Mouse (Mus musculus): ENCODE results near the gene Evi2. TPM values are rescaled to one million over a fixed set of nuclear protein-coding genes. Genes with fewer than 3 reads are reported as not detected.

Gene Evi2
- polyA plus RNA-seq, 1 experiment from 2014 or later = 1.7 TPM

GRCm38 (mm10) chr11:79502917-79503316 is 27.5 kb downstream of the Evi2 start:
- H3K27me3 ChIP-seq (replicated peaks; ENCODE audit: control insufficient read depth, insufficient read depth, low read length) = no peaks in the 10 kb centered on the region
- WGBS = 81% methylated on average over 2 of the region's 2 CpGs
- no peaks in the 10 kb centered on the region for H3K9me3 ChIP-seq (ENCODE audit: control insufficient read depth, low read length)
- no peak overlapping the region for H3K4me3 ChIP-seq (ENCODE audit: low read depth, low read length)
- H3K4me2 ChIP-seq = no peak overlapping the region
- no peak overlapping the region for H3K9ac ChIP-seq (ENCODE audit: low read depth, low read length)
- DNase-seq (ENCODE audit: low spot score) = no peak
- no peak for ATAC-seq (replicated peaks; ENCODE audit: low FRiP score)
- H3K36me3 ChIP-seq (ENCODE audit: control insufficient read depth, insufficient read depth, low read length) = no peaks in the 10 kb centered on the region
- H3K4me1 ChIP-seq (replicated peaks; ENCODE audit: control insufficient read depth, insufficient read depth, low read length) = peaks cover 3% of the 10 kb centered on the region; the same call in 1 of the 2 replicates
- H3K27ac ChIP-seq (ENCODE audit: low read depth, low read length) = no peak overlapping the region

- 83% methylated on average over 10 of the region's 10 CpGs for WGBS
- DNase-seq (ENCODE audit: low spot score) (no peak), ATAC-seq (replicated peaks; ENCODE audit: low FRiP score) (no peak)
- H3K27ac ChIP-seq (ENCODE audit: low read depth, low read length) = no peak overlapping the region
- H3K9ac ChIP-seq (ENCODE audit: low read depth, low read length) = no peak overlapping the region
- no peaks in the 10 kb centered on the region for H3K9me3 ChIP-seq (ENCODE audit: control insufficient read depth, low read length)
- no peaks in the 10 kb centered on the region for H3K36me3 ChIP-seq (ENCODE audit: control insufficient read depth, insufficient read depth, low read length)
- no peaks in the 10 kb centered on the region for H3K27me3 ChIP-seq (replicated peaks; ENCODE audit: control insufficient read depth, insufficient read depth, low read length)
- no peak overlapping the region for H3K4me2 ChIP-seq
- H3K4me3 ChIP-seq (ENCODE audit: low read depth, low read length) = no peak overlapping the region
- H3K4me1 ChIP-seq (replicated peaks; ENCODE audit: control insufficient read depth, insufficient read depth, low read length) = no peaks in the 10 kb centered on the region
These were observed 35.2 kb downstream of the Evi2 start for GRCm38 (mm10) chr11:79494976-79495800.

- Histone ChIP-seq H3K27ac (ENCODE audit: low read depth, low read length) (no peak overlapping the region), H3K4me3 (ENCODE audit: low read depth, low read length) (no peak overlapping the region), H3K9me3 (ENCODE audit: control insufficient read depth, low read length) (no peaks in the 10 kb centered on the region), H3K27me3 (replicated peaks; ENCODE audit: control insufficient read depth, insufficient read depth, low read length) (no peaks in the 10 kb centered on the region), H3K9ac (ENCODE audit: low read depth, low read length) (no peak overlapping the region), H3K4me1 (replicated peaks; ENCODE audit: control insufficient read depth, insufficient read depth, low read length) (no peaks in the 10 kb centered on the region), H3K36me3 (ENCODE audit: control insufficient read depth, insufficient read depth, low read length) (peaks cover 6% of the 10 kb centered on the region; the same call in 1 of the 2 replicates), H3K4me2 (no peak overlapping the region)
- no peak for DNase-seq (ENCODE audit: low spot score)
- ATAC-seq (replicated peaks; ENCODE audit: low FRiP score) = no peak
These were observed 45.7 kb downstream of the Evi2 start for GRCm38 (mm10) chr11:79484721-79485120.

- no peak overlapping the region for H3K4me2 ChIP-seq
- no peak overlapping the region for H3K9ac ChIP-seq (ENCODE audit: low read depth, low read length)
- no peaks in the 10 kb centered on the region for H3K27me3 ChIP-seq (replicated peaks; ENCODE audit: control insufficient read depth, insufficient read depth, low read length)
- 81% methylated on average over 7 of the region's 7 CpGs for WGBS
- peaks cover 6% of the 10 kb centered on the region; the same call in 1 of the 2 replicates for H3K36me3 ChIP-seq (ENCODE audit: control insufficient read depth, insufficient read depth, low read length)
- H3K27ac ChIP-seq (ENCODE audit: low read depth, low read length) = no peak overlapping the region
- H3K9me3 ChIP-seq (ENCODE audit: control insufficient read depth, low read length) = no peaks in the 10 kb centered on the region
- H3K4me3 ChIP-seq (ENCODE audit: low read depth, low read length) = no peak overlapping the region
- DNase-seq (ENCODE audit: low spot score) = no peak
- no peak for ATAC-seq (replicated peaks; ENCODE audit: low FRiP score)
- H3K4me1 ChIP-seq (replicated peaks; ENCODE audit: control insufficient read depth, insufficient read depth, low read length) = no peaks in the 10 kb centered on the region
These were observed 46.4 kb downstream of the Evi2 start for GRCm38 (mm10) chr11:79483876-79484528.

GRCm38 (mm10) chr11:79483392-79483791 is 47.0 kb downstream of the Evi2 start:
- 91% methylated on average over 6 of the region's 6 CpGs for WGBS
- no peaks in the 10 kb centered on the region for H3K27me3 ChIP-seq (replicated peaks; ENCODE audit: control insufficient read depth, insufficient read depth, low read length)
- no peak overlapping the region for H3K9ac ChIP-seq (ENCODE audit: low read depth, low read length)
- no peak overlapping the region for H3K4me3 ChIP-seq (ENCODE audit: low read depth, low read length)
- ATAC-seq (replicated peaks; ENCODE audit: low FRiP score) (no peak), DNase-seq (ENCODE audit: low spot score) (no peak)
- H3K9me3 ChIP-seq (ENCODE audit: control insufficient read depth, low read length) = no peaks in the 10 kb centered on the region
- H3K4me2 ChIP-seq = no peak overlapping the region
- H3K27ac ChIP-seq (ENCODE audit: low read depth, low read length) = no peak overlapping the region
- H3K36me3 ChIP-seq (ENCODE audit: control insufficient read depth, insufficient read depth, low read length) = peaks cover 6% of the 10 kb centered on the region; the same call in 1 of the 2 replicates
- H3K4me1 ChIP-seq (replicated peaks; ENCODE audit: control insufficient read depth, insufficient read depth, low read length) = no peaks in the 10 kb centered on the region

- no peak for ATAC-seq (replicated peaks; ENCODE audit: low FRiP score)
These were observed 62.3 kb downstream of the Evi2 start for GRCm38 (mm10) chr11:79468097-79468496.

More at GRCm38 (mm10) chr11:79468097-79468496, 62.3 kb downstream of the Evi2 start:
- H3K27me3 ChIP-seq (replicated peaks; ENCODE audit: control insufficient read depth, insufficient read depth, low read length) = no peaks in the 10 kb centered on the region
- 86% methylated on average over 1 of the region's 1 CpGs for WGBS
- H3K4me1 ChIP-seq (replicated peaks; ENCODE audit: control insufficient read depth, insufficient read depth, low read length) = no peaks in the 10 kb centered on the region
- no peak overlapping the region for H3K27ac ChIP-seq (ENCODE audit: low read depth, low read length)
- no peak overlapping the region for H3K9ac ChIP-seq (ENCODE audit: low read depth, low read length)
- peaks cover 3% of the 10 kb centered on the region; the same call in 1 of the 2 replicates for H3K36me3 ChIP-seq (ENCODE audit: control insufficient read depth, insufficient read depth, low read length)
- H3K4me2 ChIP-seq = no peak overlapping the region
- no peaks in the 10 kb centered on the region for H3K9me3 ChIP-seq (ENCODE audit: control insufficient read depth, low read length)
- H3K4me3 ChIP-seq (ENCODE audit: low read depth, low read length) = no peak overlapping the region
- DNase-seq (ENCODE audit: low spot score) = no peak

Other genes with a start within 250 kb of the Evi2 start
- not detected in 2 replicates for gene Gm9964, start 233.7 kb downstream of the Evi2 start, polyA plus RNA-seq (2014; fragmentation: Nextera tagmentation; extraction: Ambion mirVana)
- gene Nf1, start 190.9 kb downstream of the Evi2 start, polyA plus RNA-seq (2014; fragmentation: Nextera tagmentation; extraction: Ambion mirVana) = 4.9 TPM in 2 replicates
- 0.12 and 0.42 TPM in 2 replicates for gene Omg, start 26.5 kb downstream of the Evi2 start, polyA plus RNA-seq (2014; fragmentation: Nextera tagmentation; extraction: Ambion mirVana)
- 12.7 and 14.4 TPM in 2 replicates for gene Evi2b, start 6.8 kb downstream of the Evi2 start, polyA plus RNA-seq (2014; fragmentation: Nextera tagmentation; extraction: Ambion mirVana)
- 5.7 and 5.9 TPM in 2 replicates for gene Evi2a, start within 50 bp of the Evi2 start, polyA plus RNA-seq (2014; fragmentation: Nextera tagmentation; extraction: Ambion mirVana)
- gene Rab11fip4, start 60.6 kb upstream of the Evi2 start, polyA plus RNA-seq (2014; fragmentation: Nextera tagmentation; extraction: Ambion mirVana) = 2.2 and 2.9 TPM in 2 replicates

Measured in liver, embryonic 11.5 days (tissue).